Mouse (Mus musculus) heart, postnatal 0 days (tissue): ENCODE measurements around the gene Cdk13. TPM values are rescaled to one million over a fixed set of nuclear protein-coding genes. Genes with fewer than 3 reads are reported as not detected.

Experiments used
- ATAC-seq: fragments of 200-750 bp; cut with Nextera tagmentation; 2 replicates; pipeline ENCODE4 v1.8.0; 2017; ENCODE audit warnings: low read depth, moderate number of reproducible peaks, moderate library complexity; ENCODE audit not compliant: insufficient read depth
- DNase-seq: peaks from one replicate; pipeline ENCODE4 v3.0.0-alpha.2; 2016; ENCODE audit warnings: low spot score
- H3K27ac ChIP-seq: fragments of 300-500 bp; sonication (generic); 2 replicates; pipeline ENCODE4 v1.5.1; 2014; ENCODE audit warnings: low read depth, mild to moderate bottlenecking
- H3K27me3 ChIP-seq: fragments of 300-500 bp; sonication (generic); 2 replicates; pipeline ENCODE4 v1.6.1; 2014; ENCODE audit warnings: low read length, mixed read lengths; ENCODE audit not compliant: control insufficient read depth, insufficient read depth
- H3K36me3 ChIP-seq: fragments of 300-500 bp; sonication (generic); replicated peaks from 2 replicates; pipeline ENCODE4 v1.6.1; 2014; ENCODE audit warnings: low read length, mixed read lengths; ENCODE audit not compliant: control insufficient read depth, insufficient read depth
- H3K4me1 ChIP-seq: fragments of 300-500 bp; sonication (generic); 2 replicates; pipeline ENCODE4 v1.6.1; 2014; ENCODE audit warnings: antibody characterized with exemption; ENCODE audit not compliant: control insufficient read depth, insufficient read depth
- H3K4me2 ChIP-seq: fragments of 300-500 bp; sonication (generic); 2 replicates; pipeline ENCODE4 v1.6.1; 2014; ENCODE audit warnings: low read depth, mild to moderate bottlenecking, low read length, moderate library complexity
- H3K4me3 ChIP-seq: fragments of 300-500 bp; sonication (generic); 2 replicates; pipeline ENCODE4 v1.5.1; 2014; ENCODE audit warnings: low read depth, low read length
- H3K9ac ChIP-seq: fragments of 300-500 bp; sonication (generic); replicated peaks from 2 replicates; pipeline ENCODE4 v1.6.1; 2014; ENCODE audit warnings: low read depth, low read length, mixed read lengths
- H3K9me3 ChIP-seq: fragments of 300-500 bp; sonication (generic); replicated peaks from 2 replicates; pipeline ENCODE4 v1.6.1; 2016; ENCODE audit warnings: low read length; ENCODE audit not compliant: control insufficient read depth
- CTCF ChIP-seq: IDR thresholded peaks from 2 replicates; pipeline ENCODE4 v1.5.1; 2016; ENCODE audit warnings: antibody characterized with exemption, control low read depth, low read depth
- EP300 ChIP-seq: IDR thresholded peaks from 2 replicates; pipeline ENCODE4 v1.6.1; 2016; ENCODE audit warnings: antibody characterized with exemption, low read depth
- WGBS: fragments of 180-500 bp; shearing (Covaris S2); extraction: QIAGEN DNeasy Blood & Tissue Kit; methylation state at CpG from one replicate; pipeline ENCODE4 v1.1.7; 2014; 5-methylcytosine and 5-hydroxymethylcytosine counted together
- polyA plus RNA-seq: library from polyadenylated mRNA; unstranded; fragments of >200 nt; fragmentation: Nextera tagmentation; extraction: Ambion mirVana; gene quantifications from 2 replicates; pipeline ENCODE4 v1.2.1, GENCODE M21; 2015
- total RNA-seq: library from RNA; depleted of rRNA; stranded (reverse); fragments of >200 nt; gene quantifications from 2 replicates; pipeline ENCODE4 v1.2.3, GENCODE M21; 2014; ENCODE audit warnings: low replicate concordance

Gene Cdk13
- total and polyA plus RNA-seq, 2 experiments from 2014 or later, result 7.9 to 55.0 TPM

DNA sequence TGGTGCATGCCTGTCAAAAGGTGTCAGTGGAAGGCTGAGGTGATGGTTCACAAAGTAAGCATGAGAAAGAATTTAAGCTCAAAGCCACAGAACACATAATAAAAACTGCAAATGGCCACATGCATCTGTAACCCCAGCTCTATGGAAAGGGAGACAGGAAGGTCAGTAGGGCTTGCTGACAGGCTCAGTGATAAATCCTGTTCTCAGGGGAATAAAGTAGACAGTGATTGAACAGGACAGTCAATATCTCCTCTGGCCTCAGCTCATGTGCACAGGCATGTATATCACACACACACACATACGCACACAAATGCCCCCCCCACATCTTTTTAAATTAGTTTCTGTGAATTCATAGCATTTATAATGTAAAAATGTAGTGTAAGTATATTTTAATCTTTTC lies 42.5 kb downstream of the Cdk13 start:
- H3K27me3 ChIP-seq, result no peaks in the 10 kb centered on the region
- H3K9ac ChIP-seq, result no peak overlapping the region
- 63% methylated on average over 1 of the region's 1 CpGs for WGBS
- ATAC-seq (no peak), DNase-seq (no peak)
- H3K27ac ChIP-seq, result no peak overlapping the region
- peaks cover 16% of the 10 kb centered on the region for H3K36me3 ChIP-seq
- H3K4me1 ChIP-seq, result no peaks in the 10 kb centered on the region
- no peak overlapping the region for H3K4me3 ChIP-seq
- TF ChIP-seq EP300, result no peak
- TF ChIP-seq CTCF, result no peak
- H3K4me2 ChIP-seq, result no peak overlapping the region
- H3K9me3 ChIP-seq, result no peaks in the 10 kb centered on the region

DNA sequence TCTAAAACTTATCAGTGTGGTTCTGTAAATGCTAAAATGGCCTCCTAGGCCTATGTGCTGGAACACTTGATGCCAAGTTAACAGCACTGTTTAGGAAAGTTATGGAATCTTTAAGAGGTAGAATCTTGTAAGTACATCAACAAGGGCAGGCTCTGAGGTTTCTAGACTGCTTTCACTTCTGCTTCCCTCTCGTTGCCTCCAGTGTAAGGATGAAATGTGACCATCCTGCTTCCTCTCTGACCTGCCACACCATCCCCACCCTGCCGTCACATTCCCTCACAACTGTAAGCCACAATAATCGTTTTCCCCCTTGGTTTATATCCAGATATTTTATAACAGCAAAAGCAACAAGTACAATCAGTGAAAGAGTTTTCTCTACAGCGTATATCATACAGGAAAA lies 49.9 kb downstream of the Cdk13 start:
- no peak overlapping the region for H3K27ac ChIP-seq
- H3K27me3 ChIP-seq, result no peaks in the 10 kb centered on the region
- no peak for DNase-seq
- H3K4me1 ChIP-seq, result no peaks in the 10 kb centered on the region
- H3K4me3 ChIP-seq, result no peak overlapping the region
- peaks cover 10% of the 10 kb centered on the region for H3K36me3 ChIP-seq
- no peaks in the 10 kb centered on the region for H3K9me3 ChIP-seq
- no peak overlapping the region for H3K4me2 ChIP-seq
- no peak overlapping the region for H3K9ac ChIP-seq
- ATAC-seq, result no peak
- WGBS, result 70% methylated on average over 4 of the region's 4 CpGs
- TF ChIP-seq CTCF (no peak), EP300 (no peak)

DNA sequence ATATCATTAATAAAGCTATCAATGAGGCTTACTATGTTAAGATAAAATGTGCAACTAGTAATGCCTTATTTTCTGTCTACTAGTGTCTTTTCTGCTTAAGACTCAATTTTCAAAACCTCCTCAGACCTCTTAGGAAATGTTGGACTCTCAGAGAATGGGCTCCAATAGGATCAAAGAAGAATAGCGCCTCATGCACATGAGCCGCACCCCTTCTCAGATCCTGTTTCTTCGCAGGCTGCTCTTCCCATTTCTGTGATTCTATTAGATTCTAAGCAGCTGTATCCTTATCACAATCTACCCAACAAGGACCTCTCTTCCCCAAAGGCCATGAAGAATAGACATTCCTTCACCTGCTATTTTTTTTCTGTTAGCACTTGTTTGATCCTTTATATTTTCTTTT lies 76.1 kb downstream of the Cdk13 start:
- Histone ChIP-seq H3K36me3 (peaks cover 15% of the 10 kb centered on the region), H3K9ac (no peak overlapping the region), H3K27ac (no peak overlapping the region), H3K9me3 (no peaks in the 10 kb centered on the region), H3K4me3 (no peak overlapping the region), H3K4me2 (no peak overlapping the region), H3K27me3 (no peaks in the 10 kb centered on the region), H3K4me1 (no peaks in the 10 kb centered on the region)
- DNase-seq (no peak), ATAC-seq (no peak)
- WGBS, result 88% methylated on average over 3 of the region's 3 CpGs
- TF ChIP-seq CTCF (no peak), EP300 (no peak)

DNA sequence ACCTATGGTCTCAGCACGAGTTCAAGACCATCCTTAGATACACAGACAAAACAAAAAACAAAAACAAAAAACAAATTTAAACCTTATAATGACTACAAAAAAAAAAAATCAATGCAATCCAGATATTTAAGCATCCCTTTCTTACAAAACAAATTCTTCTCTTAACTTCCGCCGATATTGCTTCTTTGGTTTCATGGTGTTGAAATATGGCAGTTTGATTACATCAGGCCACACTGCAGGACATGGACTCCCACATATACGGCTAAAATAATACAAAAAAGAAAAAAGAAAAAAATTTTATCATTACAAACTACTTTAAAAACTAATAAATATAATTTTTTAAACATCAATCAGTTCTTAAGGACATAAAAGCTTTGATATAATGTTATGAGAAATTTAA lies 77.0 kb downstream of the Cdk13 start:
- WGBS, result 89% methylated on average over 4 of the region's 4 CpGs
- H3K9ac ChIP-seq, result no peak overlapping the region
- ATAC-seq, result no peak
- H3K9me3 ChIP-seq, result no peaks in the 10 kb centered on the region
- no peak overlapping the region for H3K27ac ChIP-seq
- DNase-seq, result no peak
- TF ChIP-seq CTCF (no peak), EP300 (no peak)
- H3K36me3 ChIP-seq, result peaks cover 17% of the 10 kb centered on the region
- H3K27me3 ChIP-seq, result no peaks in the 10 kb centered on the region
- H3K4me3 ChIP-seq, result no peak overlapping the region
- no peak overlapping the region for H3K4me2 ChIP-seq
- H3K4me1 ChIP-seq, result no peaks in the 10 kb centered on the region

DNA sequence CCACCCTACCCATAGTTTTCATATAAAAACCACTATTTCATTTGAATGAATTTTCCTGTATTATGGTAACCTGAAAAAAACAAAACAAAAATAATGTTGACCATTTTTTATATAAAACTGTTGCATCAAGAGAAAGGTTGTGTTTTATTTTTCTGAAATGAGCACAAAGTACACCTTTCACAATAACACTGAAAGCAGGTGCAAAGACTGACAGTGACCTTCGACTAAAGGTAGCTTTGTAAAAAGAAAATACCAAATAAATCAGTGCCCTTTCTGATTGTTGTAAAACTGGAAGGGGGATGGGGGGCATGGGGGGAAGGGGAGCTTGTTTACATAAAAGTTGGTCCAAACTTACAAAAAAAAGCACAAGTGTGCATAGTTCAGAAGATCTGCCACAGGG lies 87.5 kb downstream of the Cdk13 start:
- Histone ChIP-seq H3K9me3 (no peaks in the 10 kb centered on the region), H3K4me1 (no peaks in the 10 kb centered on the region), H3K27me3 (no peaks in the 10 kb centered on the region), H3K36me3 (peaks cover 32% of the 10 kb centered on the region), H3K27ac (no peak overlapping the region), H3K4me2 (no peak overlapping the region), H3K9ac (no peak overlapping the region), H3K4me3 (no peak overlapping the region)
- 92% methylated on average over 1 of the region's 1 CpGs for WGBS
- ATAC-seq (no peak), DNase-seq (no peak)
- no peak for TF ChIP-seq CTCF
- TF ChIP-seq EP300, result no peak

DNA sequence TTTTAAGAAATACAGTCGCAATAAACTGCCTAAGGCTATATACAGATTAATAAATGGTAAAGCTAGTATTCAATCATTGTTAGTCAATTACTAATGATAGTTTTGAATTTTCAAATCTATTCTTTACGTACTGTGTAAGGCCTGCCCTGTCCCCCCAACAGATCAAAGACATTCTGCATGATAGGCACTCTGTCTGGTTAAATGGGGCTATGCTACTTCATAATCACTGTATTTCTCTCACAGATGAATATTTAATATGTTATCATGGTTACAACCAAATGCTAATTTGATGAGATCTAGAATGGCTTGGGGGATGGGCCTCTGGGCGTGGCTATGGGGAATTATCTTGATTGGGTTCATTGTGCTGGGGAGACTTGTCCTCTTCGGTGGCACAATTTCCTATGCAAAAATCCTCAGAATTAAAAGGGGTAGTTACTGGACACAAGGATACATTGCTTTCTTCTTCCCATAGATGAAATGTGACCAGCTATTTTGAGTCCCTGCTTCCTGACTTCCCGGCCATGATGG lies 96.0 kb downstream of the Cdk13 start:
- H3K9me3 ChIP-seq, result no peaks in the 10 kb centered on the region
- no peak overlapping the region for H3K27ac ChIP-seq
- no peak overlapping the region for H3K4me3 ChIP-seq
- no peak overlapping the region for H3K4me2 ChIP-seq
- TF ChIP-seq CTCF, result no peak
- no peak for TF ChIP-seq EP300
- no peaks in the 10 kb centered on the region for H3K4me1 ChIP-seq
- H3K36me3 ChIP-seq, result no peaks in the 10 kb centered on the region
- 89% methylated on average over 5 of the region's 5 CpGs for whole genome bisulfite sequencing
- H3K9ac ChIP-seq, result no peak overlapping the region
- DNase-seq, result no peak
- no peaks in the 10 kb centered on the region for H3K27me3 ChIP-seq
- ATAC-seq, result no peak
